Mouse (Mus musculus): Measurements from ENCODE around the gene Gdf15. TPM values are rescaled to one million over a fixed set of nuclear protein-coding genes. Genes with fewer than 3 reads are reported as not detected.

The Gdf15 gene
- polyA plus RNA-seq, 1 experiment = 2.5 TPM

- Histone ChIP-seq H3K27me3 (replicated peaks) (no peaks in the 10 kb centered on the region), H3K4me1 (peaks cover 85% of the 10 kb centered on the region)
- TF ChIP-seq GATA1 (IDR thresholded peaks at IDR 0.05; ENCODE audit: borderline replicate concordance, low read length) (no peak), FLI1 (IDR thresholded peaks at IDR 0.05; ENCODE audit: low read length) (no peak)
Measured at GRCm38 (mm10) chr8:70648164-70648442, 15.8 kb upstream of the Gdf15 start.

DNA sequence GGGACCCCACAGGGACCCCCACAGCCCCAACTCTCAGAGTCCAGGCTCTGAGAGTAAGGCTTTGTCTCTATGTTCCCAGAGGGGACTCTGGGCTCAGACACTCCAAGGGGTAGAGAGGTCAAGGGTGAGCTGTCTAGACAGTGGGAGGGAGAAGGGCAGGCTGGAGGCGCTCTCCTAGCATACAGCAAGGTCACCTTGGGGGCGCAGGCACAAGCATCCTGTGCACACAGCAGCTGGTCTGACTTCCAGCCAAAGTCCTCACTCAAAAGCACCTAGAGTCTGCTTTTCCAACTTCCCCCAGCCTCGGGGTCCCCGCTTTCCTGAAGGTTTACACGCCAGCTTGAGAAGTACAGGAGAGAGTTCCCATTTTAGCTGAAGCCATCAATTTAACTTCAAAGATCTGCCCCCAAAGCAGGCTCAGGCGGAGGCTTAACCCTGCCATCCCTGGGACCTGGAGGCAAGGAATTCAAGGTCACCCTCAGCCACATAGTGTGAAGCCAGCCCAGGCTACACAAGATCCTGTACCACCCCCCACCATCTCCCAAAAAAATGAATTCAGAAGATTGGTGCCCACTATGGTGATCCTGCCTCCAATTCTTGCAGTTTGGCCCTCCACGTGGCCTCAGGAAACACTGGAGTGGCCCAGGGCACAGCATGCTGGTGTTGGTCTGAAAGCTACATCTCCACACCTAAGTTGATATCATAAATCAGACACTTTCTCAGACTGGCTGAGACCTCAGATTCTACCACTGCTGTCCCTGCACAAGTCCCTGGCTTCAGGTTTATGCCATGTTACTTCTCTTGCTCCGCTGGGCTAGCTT, 15.3 kb upstream of the Gdf15 start:
- Histone ChIP-seq H3K27me3 (replicated peaks) (no peaks in the 10 kb centered on the region), H3K9me3 (no peaks in the 10 kb centered on the region), H3K36me3 (replicated peaks; ENCODE audit: low read length) (peaks cover 53% of the 10 kb centered on the region), H3K4me1 (peaks cover 85% of the 10 kb centered on the region), H3K4me3 (replicated peaks) (no peak overlapping the region)
- TF ChIP-seq GATA1 (IDR thresholded peaks at IDR 0.05; ENCODE audit: borderline replicate concordance, low read length) (no peak), FLI1 (IDR thresholded peaks at IDR 0.05; ENCODE audit: low read length) (no peak)

More at GRCm38 (mm10) chr8:70648164-70648442, 15.8 kb upstream of the Gdf15 start:
- no peaks in the 10 kb centered on the region for H3K9me3 ChIP-seq
- H3K4me3 ChIP-seq (replicated peaks) = no peak overlapping the region
- peaks cover 59% of the 10 kb centered on the region for H3K36me3 ChIP-seq (replicated peaks; ENCODE audit: low read length)

DNA sequence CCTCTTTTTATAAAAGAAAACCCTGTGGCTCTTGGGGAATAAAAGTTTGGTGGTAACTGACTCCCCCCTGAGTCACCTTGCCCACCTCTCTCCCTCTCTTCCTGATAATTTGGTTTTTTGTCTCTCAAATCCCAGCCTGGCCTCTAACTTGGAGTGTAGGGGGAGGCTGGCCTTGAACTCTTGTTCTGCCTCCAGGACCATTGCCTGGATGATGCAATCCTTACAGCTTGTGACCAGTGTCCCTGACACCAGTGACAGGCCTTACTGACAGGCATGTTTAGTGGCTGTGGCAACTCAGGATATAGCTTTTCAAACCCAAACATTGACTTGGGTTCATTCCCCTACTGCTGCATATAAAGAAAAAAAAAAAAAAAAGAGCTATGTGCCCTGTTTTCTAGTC, 14.5 kb upstream of the Gdf15 start:
- H3K27me3 ChIP-seq (replicated peaks) = no peaks in the 10 kb centered on the region
- peaks cover 45% of the 10 kb centered on the region for H3K36me3 ChIP-seq (replicated peaks; ENCODE audit: low read length)
- H3K4me3 ChIP-seq (replicated peaks) = no peak overlapping the region
- H3K9me3 ChIP-seq = no peaks in the 10 kb centered on the region
- TF ChIP-seq GATA1 (IDR thresholded peaks at IDR 0.05; ENCODE audit: borderline replicate concordance, low read length) (no peak), FLI1 (IDR thresholded peaks at IDR 0.05; ENCODE audit: low read length) (no peak)
- peaks cover 80% of the 10 kb centered on the region for H3K4me1 ChIP-seq

DNA sequence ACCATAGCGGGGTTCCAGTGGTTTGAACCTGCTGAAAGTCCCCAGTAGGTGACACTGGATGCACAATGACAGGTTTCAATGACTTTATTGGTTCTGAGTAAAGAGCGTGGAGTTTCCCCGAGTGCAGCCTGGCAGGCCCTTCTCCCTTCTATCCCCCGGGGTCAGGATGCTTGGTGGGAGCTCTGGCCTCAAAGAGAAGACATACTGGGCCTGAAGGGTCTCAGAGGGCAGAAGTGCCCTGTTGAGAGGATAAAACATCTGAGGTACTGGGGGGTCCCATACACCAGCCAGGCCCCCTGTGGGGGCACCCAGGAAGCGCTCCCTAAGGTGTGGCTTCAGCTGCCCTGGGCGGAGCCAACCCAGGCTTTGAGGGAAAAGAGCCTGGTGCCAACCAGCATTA, 14.1 kb upstream of the Gdf15 start:
- TF ChIP-seq FLI1 (IDR thresholded peaks at IDR 0.05; ENCODE audit: low read length) (no peak), GATA1 (IDR thresholded peaks at IDR 0.05; ENCODE audit: borderline replicate concordance, low read length) (no peak)
- no peaks in the 10 kb centered on the region for H3K9me3 ChIP-seq
- H3K4me3 ChIP-seq (replicated peaks) = no peak overlapping the region
- H3K27me3 ChIP-seq (replicated peaks) = no peaks in the 10 kb centered on the region
- peaks cover 41% of the 10 kb centered on the region for H3K36me3 ChIP-seq (replicated peaks; ENCODE audit: low read length)
- peaks cover 80% of the 10 kb centered on the region for H3K4me1 ChIP-seq

DNA sequence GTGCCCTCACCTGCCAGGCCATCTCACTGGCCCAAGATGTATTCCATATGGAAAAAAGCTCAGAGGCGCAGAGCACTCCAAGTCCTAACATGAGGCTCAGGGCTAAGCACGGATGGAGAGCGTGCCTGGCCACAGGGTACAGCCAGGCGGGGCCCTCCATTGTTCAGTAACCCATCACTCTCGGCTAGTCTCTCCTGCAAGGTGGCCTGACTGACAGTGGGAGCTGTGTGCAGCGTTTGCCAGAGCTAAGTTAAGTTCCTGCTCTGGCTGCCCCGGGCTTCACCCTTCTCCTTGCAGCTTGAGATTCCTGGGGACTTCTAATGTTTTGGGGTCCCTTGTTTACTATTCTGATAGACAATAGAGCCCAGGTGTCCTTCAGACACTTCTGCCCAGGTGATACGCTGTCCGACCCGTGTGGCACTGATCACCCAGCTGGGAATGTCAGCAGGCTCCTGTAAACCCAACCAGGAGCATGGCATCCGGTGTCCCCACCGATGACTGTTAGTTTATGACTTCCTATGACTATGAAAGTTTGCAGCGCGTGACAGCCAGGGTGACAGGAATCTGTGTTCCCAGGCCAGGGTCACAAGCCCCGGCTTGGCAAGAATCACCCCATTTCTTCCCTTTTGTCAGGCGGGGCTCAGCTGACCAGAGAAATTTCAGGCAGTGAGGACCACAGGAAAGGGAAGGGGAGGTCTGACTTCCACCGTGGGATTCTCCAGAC, 13.4 kb upstream of the Gdf15 start:
- peaks cover 34% of the 10 kb centered on the region for H3K36me3 ChIP-seq (replicated peaks; ENCODE audit: low read length)

GRCm38 (mm10) chr8:70644065-70644464, 11.8 kb upstream of the Gdf15 start:
- H3K27me3 ChIP-seq (replicated peaks) = no peaks in the 10 kb centered on the region
- no peak overlapping the region for H3K4me3 ChIP-seq (replicated peaks)
- TF ChIP-seq GATA1 (IDR thresholded peaks at IDR 0.05; ENCODE audit: borderline replicate concordance, low read length) (no peak), FLI1 (IDR thresholded peaks at IDR 0.05; ENCODE audit: low read length) (no peak)
- H3K4me1 ChIP-seq = peaks cover 57% of the 10 kb centered on the region
- H3K9me3 ChIP-seq = no peaks in the 10 kb centered on the region
- H3K36me3 ChIP-seq (replicated peaks; ENCODE audit: low read length) = peaks cover 18% of the 10 kb centered on the region

More for the DNA sequence above, 13.4 kb upstream of the Gdf15 start:
- H3K9me3 ChIP-seq = no peaks in the 10 kb centered on the region
- no peak for TF ChIP-seq GATA1 (IDR thresholded peaks at IDR 0.05; ENCODE audit: borderline replicate concordance, low read length)
- no peak for TF ChIP-seq FLI1 (IDR thresholded peaks at IDR 0.05; ENCODE audit: low read length)
- peaks cover 73% of the 10 kb centered on the region for H3K4me1 ChIP-seq
- H3K4me3 ChIP-seq (replicated peaks) = no peak overlapping the region
- H3K27me3 ChIP-seq (replicated peaks) = no peaks in the 10 kb centered on the region

DNA sequence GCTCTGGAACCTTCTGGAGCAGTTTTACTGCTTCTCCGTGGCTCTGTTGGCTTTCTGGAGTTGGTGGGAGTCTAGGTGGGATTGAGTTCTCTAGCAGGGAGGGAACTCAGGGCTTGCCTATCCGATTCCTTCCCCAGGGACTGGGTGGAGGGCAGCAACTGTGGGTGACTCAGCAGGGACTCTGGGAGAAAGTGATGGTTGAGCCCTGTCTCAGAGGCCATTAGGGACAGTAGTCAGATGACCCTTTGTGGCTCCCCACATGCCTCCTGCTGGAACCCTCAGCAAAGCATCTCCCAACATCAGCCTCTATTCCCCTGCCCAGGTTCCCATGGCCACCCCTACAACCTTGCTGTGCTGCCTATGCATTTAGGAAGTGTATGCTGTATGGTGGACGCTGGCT, 10.8 kb upstream of the Gdf15 start:
- Histone ChIP-seq H3K36me3 (replicated peaks; ENCODE audit: low read length) (peaks cover 8% of the 10 kb centered on the region), H3K9me3 (no peaks in the 10 kb centered on the region), H3K4me3 (replicated peaks) (peak overlapping the region; percentile 47), H3K27me3 (replicated peaks) (no peaks in the 10 kb centered on the region), H3K4me1 (peaks cover 47% of the 10 kb centered on the region)
- TF ChIP-seq GATA1 (IDR thresholded peaks at IDR 0.05; ENCODE audit: borderline replicate concordance, low read length) = no peak
- no peak for TF ChIP-seq FLI1 (IDR thresholded peaks at IDR 0.05; ENCODE audit: low read length)

GRCm38 (mm10) chr8:70638752-70639151, 6.5 kb upstream of the Gdf15 start:
- Histone ChIP-seq H3K36me3 (replicated peaks; ENCODE audit: low read length) (no peaks in the 10 kb centered on the region), H3K27me3 (replicated peaks) (no peaks in the 10 kb centered on the region), H3K9me3 (no peaks in the 10 kb centered on the region), H3K4me3 (replicated peaks) (no peak overlapping the region), H3K4me1 (peaks cover 55% of the 10 kb centered on the region)
- TF ChIP-seq GATA1 (IDR thresholded peaks at IDR 0.05; ENCODE audit: borderline replicate concordance, low read length) = no peak
- no peak for TF ChIP-seq FLI1 (IDR thresholded peaks at IDR 0.05; ENCODE audit: low read length)

- H3K36me3 ChIP-seq (replicated peaks; ENCODE audit: low read length) = no peaks in the 10 kb centered on the region
- no peaks in the 10 kb centered on the region for H3K9me3 ChIP-seq
- no peak for TF ChIP-seq FLI1 (IDR thresholded peaks at IDR 0.05; ENCODE audit: low read length)
- TF ChIP-seq GATA1 (IDR thresholded peaks at IDR 0.05; ENCODE audit: borderline replicate concordance, low read length) = no peak
- H3K4me1 ChIP-seq = peaks cover 57% of the 10 kb centered on the region
- no peaks in the 10 kb centered on the region for H3K27me3 ChIP-seq (replicated peaks)
- H3K4me3 ChIP-seq (replicated peaks) = no peak overlapping the region
Measured at GRCm38 (mm10) chr8:70636838-70637237, 4.6 kb upstream of the Gdf15 start.

- H3K9me3 ChIP-seq = no peaks in the 10 kb centered on the region
- TF ChIP-seq GATA1 (IDR thresholded peaks at IDR 0.05; ENCODE audit: borderline replicate concordance, low read length) = no peak
- no peak for TF ChIP-seq FLI1 (IDR thresholded peaks at IDR 0.05; ENCODE audit: low read length)
- H3K4me1 ChIP-seq = peaks cover 70% of the 10 kb centered on the region
- no peaks in the 10 kb centered on the region for H3K36me3 ChIP-seq (replicated peaks; ENCODE audit: low read length)
- peak overlapping the region; percentile 75 for H3K4me3 ChIP-seq (replicated peaks)
- H3K27me3 ChIP-seq (replicated peaks) = no peaks in the 10 kb centered on the region
Measured at GRCm38 (mm10) chr8:70635527-70635926, 3.3 kb upstream of the Gdf15 start.

Measured in megakaryocyte, embryonic 14.5 days (primary cell).